Mouse (Mus musculus) ovary, postnatal 36 days (tissue): ENCODE measurements at regions not wholly inside any gene's neighbourhood (a gene's known extent, or its start where the extent isn't known, plus 50 kb on each side); places are given as distances from the start of the nearest gene placed in this dataset.
"Not testable (repeated sequence)": the region's sequence is repeated elsewhere in the genome, so short reads cannot be mapped to it uniquely, and the experiment has no call there.

ENCODE experiments used
- DNase-seq: peaks from one replicate; pipeline ENCODE4 v3.0.0; 2022; ENCODE audit warnings: low spot score, mixed read lengths

GRCm38 (mm10) chr17:29430401-29430800 is 60.2 kb upstream of the Pim1 start:
- DNase-seq: no peak

- DNase-seq: no peak
These were observed 59.7 kb upstream of the Pim1 start for GRCm38 (mm10) chr17:29430806-29431205.

- DNase-seq: no peak
These were observed 58.8 kb upstream of the Pim1 start for GRCm38 (mm10) chr17:29431553-29432297.

DNA sequence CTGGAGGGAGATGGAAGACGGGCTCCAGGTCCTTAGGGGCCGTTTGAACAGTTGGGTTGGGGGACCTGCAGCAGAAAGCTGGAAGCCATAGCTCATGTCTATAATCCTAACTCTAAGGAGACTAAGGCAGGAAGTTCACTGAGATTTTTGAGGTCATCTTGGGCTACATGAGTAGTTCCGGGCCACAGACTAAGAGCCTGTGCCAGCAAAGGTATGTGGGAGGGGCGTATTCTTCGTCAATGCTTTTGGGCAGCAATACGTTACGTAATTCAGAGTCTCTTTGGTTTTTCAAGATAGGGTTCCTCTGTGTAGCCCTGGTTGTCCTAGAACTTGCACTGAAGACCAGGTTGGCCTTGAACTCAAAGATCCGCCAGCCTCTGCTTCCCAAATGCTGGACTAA is 57.9 kb upstream of the Pim1 start:
- DNase-seq: no peak

- DNase-seq: no peak
These were observed 57.2 kb upstream of the Pim1 start for GRCm38 (mm10) chr17:29433370-29433769.

DNA sequence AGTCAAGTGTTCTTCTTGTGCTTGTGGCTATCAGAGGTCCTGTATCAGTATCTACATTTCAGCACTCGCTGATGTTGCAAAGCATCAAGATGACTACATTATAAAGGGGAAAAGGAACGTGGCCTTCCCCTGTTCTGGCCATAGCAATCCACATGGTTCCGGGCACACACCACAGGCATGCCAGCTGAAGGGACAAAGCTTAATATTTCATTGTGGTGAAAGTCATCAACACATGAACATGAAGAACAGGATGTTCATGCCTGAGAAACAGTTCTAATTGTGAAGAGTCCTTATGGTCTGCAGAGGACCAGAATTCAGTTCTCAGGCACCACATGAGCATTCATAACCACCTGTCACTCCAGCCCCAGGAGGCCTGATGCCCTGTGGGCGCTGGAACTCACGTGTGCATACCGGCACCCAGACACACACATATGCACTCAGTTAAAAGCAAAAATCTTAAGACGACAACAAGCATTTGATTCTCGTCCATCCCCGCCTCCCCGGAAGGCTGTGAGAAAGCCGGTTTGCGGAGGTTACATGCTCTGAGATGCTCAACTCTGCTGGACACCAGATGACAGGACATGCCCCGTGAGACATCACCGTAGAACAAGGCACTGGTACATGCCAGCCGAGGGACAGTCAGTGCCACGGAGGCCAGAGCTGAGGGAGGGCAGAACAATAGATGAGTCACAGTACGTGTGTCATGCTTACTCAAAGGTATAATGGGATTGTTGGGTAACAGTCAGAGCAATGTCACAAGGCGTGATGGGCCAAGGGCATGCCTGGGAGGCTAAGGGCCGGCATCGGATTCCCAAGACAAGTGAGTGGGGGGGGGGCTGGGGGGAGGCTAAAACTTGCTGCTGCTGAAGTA is 56.2 kb upstream of the Pim1 start:
- no peak for DNase-seq

GRCm38 (mm10) chr17:29435345-29436006 is 55.1 kb upstream of the Pim1 start:
- no peak for DNase-seq

DNA sequence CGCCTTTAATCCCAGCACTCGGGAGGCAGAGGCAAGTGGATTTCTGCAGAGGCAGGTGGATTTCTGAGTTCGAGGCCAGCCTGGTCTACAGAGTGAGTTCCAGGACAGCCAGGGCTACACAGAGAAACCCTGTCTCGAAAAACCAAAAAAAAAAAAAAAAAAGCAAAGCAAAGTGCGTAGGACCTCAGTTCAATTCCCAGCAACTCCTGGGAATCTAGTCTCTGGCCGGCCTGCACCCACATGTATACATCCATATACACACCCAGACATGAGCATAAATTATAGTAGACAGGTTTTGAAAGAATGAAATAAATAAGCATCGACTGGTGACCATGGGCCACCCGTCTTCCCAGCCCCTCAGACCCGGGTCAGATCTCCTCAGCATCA is 54.1 kb upstream of the Pim1 start:
- not testable (repeated sequence) for DNase-seq

DNA sequence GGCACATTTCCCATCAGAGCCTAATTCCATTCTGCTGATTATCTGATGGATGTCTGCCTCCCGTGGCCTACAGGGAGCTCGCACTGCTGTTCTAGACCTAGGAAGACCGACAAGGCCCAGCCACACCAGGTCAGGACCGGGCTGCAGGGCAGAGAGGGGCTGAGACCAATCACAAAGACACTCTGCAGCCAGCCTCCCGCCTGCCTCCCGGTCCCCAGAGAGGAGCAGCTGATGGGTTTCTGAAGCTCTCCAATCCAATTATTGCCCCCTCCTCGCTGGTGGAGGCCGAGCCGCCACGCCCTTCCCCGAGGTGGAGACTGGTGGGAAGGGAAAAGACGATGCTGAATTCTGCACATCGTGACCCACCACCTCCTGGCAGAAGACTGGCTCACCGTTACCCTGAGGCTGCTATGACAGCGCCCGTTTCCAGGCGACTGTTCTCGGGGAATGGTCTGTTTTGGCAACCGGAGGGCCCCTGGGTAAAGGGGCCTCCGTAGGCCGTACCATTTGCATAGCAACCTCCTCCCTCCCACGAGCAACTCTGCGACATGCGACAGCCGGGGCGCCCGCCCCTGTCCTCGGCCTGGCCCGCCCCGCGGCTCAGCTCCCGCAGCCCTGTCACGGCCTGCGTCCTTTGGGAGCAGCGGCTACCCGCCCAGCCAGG is 53.5 kb upstream of the Pim1 start:
- DNase-seq: peak; percentile 69

- DNase-seq: no peak
These were observed 52.8 kb upstream of the Pim1 start for GRCm38 (mm10) chr17:29437535-29438324.

DNA sequence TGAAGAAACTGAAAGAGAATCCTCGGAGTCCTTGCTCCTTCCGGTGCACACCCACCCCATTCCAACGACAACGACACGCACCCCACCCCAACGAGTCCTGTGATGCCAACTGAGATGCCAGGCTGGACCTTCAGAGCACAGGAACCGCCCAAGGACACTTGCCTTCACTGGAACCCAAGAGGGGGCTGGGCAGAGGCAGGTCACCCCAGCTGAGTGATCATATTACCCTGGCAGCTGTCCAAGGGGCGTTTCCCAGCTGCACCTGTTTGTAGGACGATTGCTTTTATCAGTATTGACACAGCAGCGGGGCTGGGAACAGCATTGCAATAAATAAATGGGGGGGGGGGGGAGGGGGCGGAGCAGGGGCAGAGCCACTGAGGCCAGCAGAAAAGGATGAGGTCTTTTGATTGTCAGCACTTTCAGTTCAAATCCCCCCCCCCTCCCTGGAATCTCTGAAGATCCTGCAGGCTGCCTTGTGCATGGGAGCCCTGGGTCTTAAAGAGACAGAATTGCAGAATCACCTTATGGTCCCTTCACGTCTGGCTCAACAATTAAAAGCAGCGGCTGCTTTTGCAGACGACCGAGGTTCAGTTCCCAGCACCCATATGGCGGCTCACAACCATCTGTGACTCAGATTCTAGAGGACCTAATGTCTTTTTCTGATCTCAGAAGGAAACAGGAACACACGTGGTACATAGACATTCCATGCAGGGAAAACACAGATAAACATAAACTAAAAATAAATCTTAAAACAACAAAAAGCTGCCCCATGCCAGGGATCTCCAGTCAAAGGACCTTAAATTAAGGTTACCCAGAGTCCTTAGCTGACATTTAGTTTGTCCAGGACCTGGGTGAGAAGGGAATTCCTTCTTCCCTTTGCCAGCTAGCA is 52.0 kb upstream of the Pim1 start:
- DNase-seq: peak; percentile 60

- no peak for DNase-seq
These were observed 50.6 kb upstream of the Pim1 start for GRCm38 (mm10) chr17:29439992-29440391.

DNA sequence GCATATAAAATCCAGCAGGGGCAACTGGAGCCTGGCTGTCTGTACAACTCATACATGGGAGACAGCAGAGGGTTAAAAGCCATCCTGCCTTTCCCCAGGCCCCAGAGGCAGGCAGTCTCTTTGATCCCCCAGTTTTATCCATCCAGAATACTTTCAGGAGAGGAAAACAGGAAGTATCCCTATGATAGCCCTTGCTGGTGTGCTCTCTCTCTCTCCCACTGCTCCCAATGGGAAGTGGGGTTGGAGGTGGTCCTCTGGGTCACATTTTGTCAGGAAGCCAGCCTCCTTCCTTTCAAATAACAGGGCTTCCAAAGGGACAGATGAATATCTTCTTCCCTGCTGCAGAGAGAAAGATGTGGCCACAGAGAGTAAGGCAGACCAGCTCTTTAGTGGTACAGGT is 50.1 kb upstream of the Pim1 start:
- DNase-seq: no peak
